Mouse (Mus musculus) forebrain, embryonic 14.5 days (tissue): ENCODE measurements around the gene Il2ra. TPM values are rescaled to one million over a fixed set of nuclear protein-coding genes. Genes with fewer than 3 reads are reported as not detected.

ENCODE experiments used
- ATAC-seq: fragments of 200-750 bp; cut with Nextera tagmentation; 2 replicates; pipeline ENCODE4 v1.8.0; 2017; ENCODE audit warnings: mild to moderate bottlenecking, moderate library complexity
- DNase-seq: peaks from one replicate; pipeline ENCODE4 v3.0.0-alpha.2; 2015; ENCODE audit warnings: low spot score
- H3K27ac ChIP-seq: fragments of 300-500 bp; sonication (generic); 2 replicates; pipeline ENCODE4 v1.5.1; 2014; ENCODE audit warnings: low read depth, mild to moderate bottlenecking, control low read depth, low read length, moderate library complexity
- H3K27me3 ChIP-seq: fragments of 300-500 bp; sonication (generic); replicated peaks from 2 replicates; pipeline ENCODE4 v1.6.1; 2014; ENCODE audit warnings: low read length, control low read depth, mixed read lengths; ENCODE audit not compliant: control insufficient read depth, insufficient read depth
- H3K36me3 ChIP-seq: fragments of 300-500 bp; sonication (generic); 2 replicates; pipeline ENCODE4 v1.6.1; 2014; ENCODE audit warnings: low read length, control low read depth; ENCODE audit not compliant: control insufficient read depth, insufficient read depth
- H3K4me1 ChIP-seq: fragments of 300-500 bp; sonication (generic); 2 replicates; pipeline ENCODE4 v1.6.1; 2014; ENCODE audit warnings: antibody characterized with exemption, low read length, control low read depth; ENCODE audit not compliant: control insufficient read depth, insufficient read depth
- H3K4me2 ChIP-seq: fragments of 300-500 bp; sonication (generic); 2 replicates; pipeline ENCODE4 v1.6.1; 2014; ENCODE audit warnings: mild to moderate bottlenecking, control low read depth, low read length
- H3K4me3 ChIP-seq: fragments of 300-500 bp; sonication (generic); 2 replicates; pipeline ENCODE4 v1.5.1; 2014; ENCODE audit warnings: low read depth, low read length, control low read depth
- H3K9ac ChIP-seq: fragments of 300-500 bp; sonication (generic); 2 replicates; pipeline ENCODE4 v1.6.1; 2014; ENCODE audit warnings: mild to moderate bottlenecking, low read length, control low read depth, moderate library complexity
- H3K9me3 ChIP-seq: fragments of 300-500 bp; sonication (generic); replicated peaks from 2 replicates; pipeline ENCODE4 v1.6.1; 2016; ENCODE audit warnings: low read length, control low read depth, mixed read lengths; ENCODE audit not compliant: control insufficient read depth
- WGBS: fragments of 180-500 bp; shearing (Covaris S2); extraction: QIAGEN DNeasy Blood & Tissue Kit; methylation state at CpG from one replicate; pipeline ENCODE4 v1.1.7; 2014; 5-methylcytosine and 5-hydroxymethylcytosine counted together
- polyA plus RNA-seq: library from polyadenylated mRNA; unstranded; fragments of >200 nt; fragmentation: Nextera tagmentation; extraction: Ambion mirVana; gene quantifications from 2 replicates; pipeline ENCODE4 v1.2.1, GENCODE M21; 2014

Il2ra gene
- polyA plus RNA-seq, 1 experiment from 2014 or later: not detected

GRCm38 (mm10) chr2:11714535-11714934 is 71.9 kb downstream of the Il2ra start:
- no peaks in the 10 kb centered on the region for H3K36me3 ChIP-seq
- no peak overlapping the region for H3K9ac ChIP-seq
- no peaks in the 10 kb centered on the region for H3K9me3 ChIP-seq
- H3K4me2 ChIP-seq: no peak overlapping the region
- H3K4me1 ChIP-seq: no peaks in the 10 kb centered on the region
- WGBS: 80% methylated on average over 4 of the region's 4 CpGs
- H3K4me3 ChIP-seq: no peak overlapping the region
- H3K27me3 ChIP-seq: no peaks in the 10 kb centered on the region
- peak; percentile 67; the same call in 1 of the 2 replicates for ATAC-seq
- H3K27ac ChIP-seq: no peak overlapping the region
- peak; percentile 55 for DNase-seq

- no peak for DNase-seq
- H3K27me3 ChIP-seq: no peaks in the 10 kb centered on the region
These were observed 76.0 kb downstream of the Il2ra start for GRCm38 (mm10) chr2:11718573-11718972.

GRCm38 (mm10) chr2:11722564-11722963 is 80.0 kb downstream of the Il2ra start:
- no peaks in the 10 kb centered on the region for H3K36me3 ChIP-seq
- DNase-seq: no peak
- H3K27ac ChIP-seq: no peak overlapping the region
- no peak for ATAC-seq
- no peak overlapping the region for H3K4me3 ChIP-seq
- WGBS: 90% methylated on average over 9 of the region's 9 CpGs
- H3K9me3 ChIP-seq: no peaks in the 10 kb centered on the region
- H3K9ac ChIP-seq: no peak overlapping the region
- no peaks in the 10 kb centered on the region for H3K27me3 ChIP-seq
- no peak overlapping the region for H3K4me2 ChIP-seq
- no peaks in the 10 kb centered on the region for H3K4me1 ChIP-seq

More at GRCm38 (mm10) chr2:11718573-11718972, 76.0 kb downstream of the Il2ra start:
- H3K36me3 ChIP-seq: no peaks in the 10 kb centered on the region
- 96% methylated on average over 2 of the region's 2 CpGs for WGBS
- ATAC-seq: no peak
- no peak overlapping the region for H3K9ac ChIP-seq
- no peak overlapping the region for H3K4me3 ChIP-seq
- no peak overlapping the region for H3K27ac ChIP-seq
- H3K4me2 ChIP-seq: no peak overlapping the region
- no peaks in the 10 kb centered on the region for H3K9me3 ChIP-seq
- H3K4me1 ChIP-seq: no peaks in the 10 kb centered on the region

- Histone ChIP-seq H3K4me2 (no peak overlapping the region), H3K27me3 (no peaks in the 10 kb centered on the region), H3K4me3 (no peak overlapping the region), H3K9ac (no peak overlapping the region), H3K27ac (no peak overlapping the region), H3K36me3 (no peaks in the 10 kb centered on the region), H3K9me3 (no peaks in the 10 kb centered on the region), H3K4me1 (no peaks in the 10 kb centered on the region)
- ATAC-seq: no peak
- DNase-seq: no peak
- whole genome bisulfite sequencing: 85% methylated on average over 5 of the region's 5 CpGs
These were observed 85.0 kb downstream of the Il2ra start for GRCm38 (mm10) chr2:11727574-11727973.

- Histone ChIP-seq H3K9me3 (no peaks in the 10 kb centered on the region), H3K4me3 (no peak overlapping the region), H3K4me2 (no peak overlapping the region), H3K27ac (no peak overlapping the region), H3K36me3 (no peaks in the 10 kb centered on the region), H3K27me3 (no peaks in the 10 kb centered on the region), H3K4me1 (no peaks in the 10 kb centered on the region), H3K9ac (no peak overlapping the region)
- DNase-seq: no peak
- no peak for ATAC-seq
- WGBS: 56% methylated on average over 3 of the region's 3 CpGs
These were observed 86.5 kb downstream of the Il2ra start for GRCm38 (mm10) chr2:11729091-11729490.

GRCm38 (mm10) chr2:11732978-11733377 is 90.4 kb downstream of the Il2ra start:
- no peak overlapping the region for H3K27ac ChIP-seq
- no peak overlapping the region for H3K9ac ChIP-seq
- no peak overlapping the region for H3K4me3 ChIP-seq
- no peak overlapping the region for H3K4me2 ChIP-seq
- no peaks in the 10 kb centered on the region for H3K4me1 ChIP-seq
- DNase-seq (no peak), ATAC-seq (no peak)
- H3K9me3 ChIP-seq: no peaks in the 10 kb centered on the region
- H3K36me3 ChIP-seq: no peaks in the 10 kb centered on the region
- WGBS: 67% methylated on average over 5 of the region's 5 CpGs
- no peaks in the 10 kb centered on the region for H3K27me3 ChIP-seq

- Histone ChIP-seq H3K4me2 (no peak overlapping the region), H3K9ac (no peak overlapping the region), H3K9me3 (no peaks in the 10 kb centered on the region), H3K4me3 (no peak overlapping the region), H3K27ac (no peak overlapping the region), H3K36me3 (peaks cover 10% of the 10 kb centered on the region), H3K4me1 (no peaks in the 10 kb centered on the region), H3K27me3 (no peaks in the 10 kb centered on the region)
- DNase-seq (no peak), ATAC-seq (no peak)
- 86% methylated on average over 6 of the region's 6 CpGs for WGBS
These were observed 93.2 kb downstream of the Il2ra start for GRCm38 (mm10) chr2:11735853-11736252.

- WGBS: 85% methylated on average over 3 of the region's 3 CpGs
- DNase-seq (no peak), ATAC-seq (0 out of 2 replicates have a peak, but pooled peaks have one; percentile 11)
- no peak overlapping the region for H3K9ac ChIP-seq
- H3K36me3 ChIP-seq: peaks cover 39% of the 10 kb centered on the region
- H3K27me3 ChIP-seq: no peaks in the 10 kb centered on the region
- no peak overlapping the region for H3K4me3 ChIP-seq
- H3K27ac ChIP-seq: no peak overlapping the region
- H3K4me2 ChIP-seq: no peak overlapping the region
- no peaks in the 10 kb centered on the region for H3K9me3 ChIP-seq
- no peaks in the 10 kb centered on the region for H3K4me1 ChIP-seq
These were observed 96.2 kb downstream of the Il2ra start for GRCm38 (mm10) chr2:11738794-11739193.

- Histone ChIP-seq H3K4me1 (no peaks in the 10 kb centered on the region), H3K4me2 (no peak overlapping the region), H3K27me3 (no peaks in the 10 kb centered on the region), H3K27ac (no peak overlapping the region), H3K4me3 (no peak overlapping the region), H3K36me3 (peaks cover 42% of the 10 kb centered on the region), H3K9me3 (no peaks in the 10 kb centered on the region), H3K9ac (no peak overlapping the region)
- 97% methylated on average over 4 of the region's 4 CpGs for WGBS
- DNase-seq (no peak), ATAC-seq (no peak)
These were observed 97.0 kb downstream of the Il2ra start for GRCm38 (mm10) chr2:11739516-11740051.
